Mouse (Mus musculus) kidney, postnatal 4 days (tissue): ENCODE results near the gene Dnttip2.
A peak's percentile ranks its signal among the peaks of the same experiment; 100 is the strongest.

Source experiments
- DNase-seq, 2 experiments: peaks; one replicate each; pipeline ENCODE4 v3.0.0; 2021; ENCODE audit warnings: mixed read lengths in 2 of 2

The Dnttip2 gene

DNA sequence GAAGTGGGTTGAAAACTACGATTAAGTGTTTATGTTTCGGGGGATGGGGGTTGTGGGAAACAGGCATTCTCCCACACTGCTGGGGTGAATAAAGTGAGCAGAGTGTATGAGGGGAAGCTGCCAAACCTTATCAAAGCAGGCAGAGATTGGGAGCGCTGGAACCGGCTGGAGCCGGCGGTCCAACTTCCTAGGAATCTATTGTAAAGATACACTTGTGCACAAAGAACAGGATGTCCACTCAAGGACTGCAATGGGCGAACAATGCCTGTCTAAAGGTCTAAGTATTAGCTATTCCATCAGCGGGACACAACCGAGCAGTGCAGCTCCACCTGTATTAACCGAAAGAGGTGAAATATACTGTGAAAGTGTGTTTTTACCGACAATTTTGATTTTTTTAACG lies 17.6 kb downstream of the Dnttip2 start:
- no peak for DNase-seq

GRCm38 (mm10) chr3:122292300-122293222 lies 18.4 kb downstream of the Dnttip2 start:
- DNase-seq = peak; percentile 96

DNA sequence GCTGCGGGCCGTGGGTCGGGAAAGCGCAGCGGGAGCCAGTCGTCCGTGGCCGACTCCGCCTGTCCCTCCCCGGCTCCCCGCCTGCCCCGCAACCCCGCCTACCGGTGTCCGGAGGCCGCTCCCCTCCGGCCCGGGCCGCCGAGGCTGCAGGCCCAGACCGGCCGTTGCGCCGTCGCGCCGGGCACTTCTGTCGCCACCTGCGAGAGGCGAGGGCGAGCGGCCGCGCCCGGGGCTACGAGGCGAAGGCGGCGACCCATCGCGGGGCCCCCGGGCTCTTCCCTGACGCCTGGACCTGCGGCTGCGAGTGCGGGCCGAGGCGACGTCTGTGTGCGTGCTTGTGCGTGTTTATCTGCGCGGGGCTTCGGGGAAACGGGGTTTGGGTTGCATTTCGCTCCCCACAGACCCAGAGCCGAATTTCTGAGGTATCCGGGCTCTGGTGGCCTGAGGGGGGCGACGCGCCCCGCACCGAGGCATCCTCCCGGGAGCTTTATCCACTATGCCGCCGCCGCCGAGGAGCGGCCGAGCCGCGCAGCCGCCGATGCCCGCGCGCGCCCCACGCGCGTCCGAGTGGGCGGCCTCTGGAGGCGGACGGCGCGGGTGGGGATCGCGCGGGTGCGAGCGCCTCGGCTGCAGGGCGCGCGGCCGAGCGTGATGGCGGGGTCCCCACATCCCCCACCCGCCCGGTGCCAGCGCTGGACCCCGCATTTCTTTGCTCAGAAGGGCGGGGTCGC lies 19.2 kb downstream of the Dnttip2 start:
- DNase-seq = peak in 1 of 2 experiments; percentile 94

DNA sequence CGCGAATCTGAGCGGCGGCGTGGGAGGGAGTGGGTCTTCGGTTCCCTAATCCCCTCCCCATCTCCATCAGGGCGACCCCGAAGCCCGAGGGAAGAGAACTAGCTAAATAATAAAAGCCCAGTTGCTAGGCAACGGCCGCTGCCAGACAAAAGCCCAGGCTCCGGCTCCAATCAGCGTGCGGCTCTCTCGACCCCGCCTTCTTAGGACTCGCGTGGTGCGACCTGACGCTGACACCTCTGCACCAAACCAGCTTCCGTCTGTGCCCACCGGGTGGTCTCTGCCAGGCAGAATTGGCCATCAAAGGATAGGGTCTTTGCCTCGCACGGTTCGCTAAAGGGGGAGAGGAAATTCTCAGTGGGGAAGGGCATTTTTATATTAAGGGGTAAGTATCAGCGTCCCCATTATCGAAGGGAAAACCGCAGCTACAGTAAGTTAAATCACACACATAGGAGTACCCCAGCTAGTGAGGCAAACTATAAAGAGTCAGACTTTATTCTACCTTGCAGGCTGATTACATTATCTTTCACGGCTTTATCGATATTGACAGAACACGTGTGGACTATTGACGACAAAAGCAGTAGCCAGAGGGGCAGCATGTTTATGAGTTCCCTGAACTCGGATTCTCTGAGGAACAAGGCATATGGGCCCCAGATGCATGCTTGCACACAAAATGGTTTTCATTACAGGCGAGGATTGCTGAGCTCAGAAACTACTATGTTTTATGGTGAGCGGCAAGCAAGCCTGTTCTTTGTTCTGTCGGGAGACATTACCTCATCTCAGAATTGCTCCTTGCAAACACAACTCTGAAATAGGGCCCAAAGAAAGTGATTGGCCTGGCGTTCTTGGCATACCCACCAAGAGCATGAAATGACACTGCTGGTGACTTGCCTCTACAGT lies 20.0 kb downstream of the Dnttip2 start, which contains the start of gene Bcar3:
Gene Bcar3, plus strand, starts transcription at position 183 of the 897 bp plus-strand sequence.
- DNase-seq = peak; percentile 92 to 96

DNA sequence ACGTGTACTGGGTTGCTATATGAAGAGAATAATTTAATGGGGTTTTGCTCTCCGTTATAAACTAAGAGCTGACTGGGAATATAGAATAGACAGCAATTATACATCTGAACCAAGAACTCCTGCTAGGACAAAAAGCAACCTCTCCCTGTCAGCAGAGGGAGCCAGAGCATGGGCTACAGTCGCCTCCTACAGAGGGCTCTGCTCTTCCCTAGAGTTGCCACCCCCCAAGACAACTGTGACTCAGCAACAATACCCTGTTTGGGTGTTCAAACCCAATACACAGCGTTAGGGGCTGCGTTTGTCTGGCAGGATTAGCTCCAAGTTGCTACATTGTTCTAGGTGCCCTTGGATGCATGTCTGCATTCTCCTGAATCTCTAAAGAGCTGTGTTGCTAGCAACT lies 21.3 kb downstream of the Dnttip2 start:
- peak; percentile 72 to 78 for DNase-seq

DNA sequence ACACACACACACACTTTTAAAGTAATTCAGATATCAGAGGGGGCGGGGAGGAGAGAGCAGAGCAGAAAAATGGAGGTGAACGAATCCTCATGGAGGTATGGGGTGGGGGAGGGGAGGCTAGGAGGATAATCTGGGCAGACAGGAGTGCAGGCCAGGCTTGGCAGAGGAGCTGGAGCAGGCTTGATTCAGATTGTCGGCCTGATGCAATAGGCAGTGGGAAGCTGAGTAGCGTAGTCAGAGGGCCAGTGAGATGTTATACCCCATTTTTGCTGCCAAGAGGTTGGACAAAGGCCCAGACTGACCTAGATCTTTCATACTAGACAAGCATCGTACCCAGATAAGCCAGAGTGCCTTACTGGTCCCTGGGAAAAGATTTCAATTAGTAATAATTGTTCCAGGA lies 22.8 kb downstream of the Dnttip2 start:
- no peak for DNase-seq

GRCm38 (mm10) chr3:122300983-122301919 lies 27.1 kb downstream of the Dnttip2 start:
- DNase-seq = peak; percentile 44 to 66

GRCm38 (mm10) chr3:122304560-122304959 lies 30.4 kb downstream of the Dnttip2 start:
- DNase-seq = no peak

DNA sequence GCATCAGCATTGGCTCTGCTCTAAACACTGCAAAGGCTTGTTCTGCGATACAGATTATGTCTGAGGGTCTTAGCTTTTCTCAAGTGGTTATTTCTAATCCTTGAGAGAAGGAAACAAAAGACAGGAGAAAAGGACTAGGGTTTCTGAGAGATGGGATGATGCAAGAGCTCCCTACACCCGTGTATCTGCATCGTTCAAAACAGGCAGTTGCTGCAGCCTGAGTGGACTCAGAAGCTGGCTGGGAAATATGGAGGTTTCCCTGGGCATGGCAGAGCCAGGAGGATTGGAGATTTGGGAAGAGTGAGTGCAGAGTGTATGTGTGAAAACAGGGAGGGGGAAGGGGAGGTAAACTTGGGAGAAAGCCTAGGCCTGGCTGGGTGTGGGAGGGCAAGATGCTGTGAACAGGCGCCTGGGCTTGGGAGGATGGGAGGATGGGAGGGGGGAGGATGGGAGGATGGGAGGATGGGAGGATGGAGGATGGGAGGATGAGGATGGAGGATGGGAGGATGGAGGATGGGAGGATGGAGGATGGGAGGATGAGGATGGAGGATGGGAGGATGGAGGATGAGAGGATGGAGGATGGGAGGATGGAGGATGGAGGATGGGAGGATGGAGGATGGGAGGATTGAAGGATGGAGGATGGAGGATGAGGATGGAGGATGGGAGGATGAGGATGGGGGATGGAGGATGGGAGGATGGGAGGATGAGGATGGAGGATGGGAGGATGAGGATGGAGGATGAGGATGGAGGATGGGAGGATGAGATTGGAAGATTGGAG lies 33.9 kb downstream of the Dnttip2 start:
- DNase-seq = no peak

- DNase-seq = no peak
These were observed 34.8 kb downstream of the Dnttip2 start for GRCm38 (mm10) chr3:122308981-122309380.

DNA sequence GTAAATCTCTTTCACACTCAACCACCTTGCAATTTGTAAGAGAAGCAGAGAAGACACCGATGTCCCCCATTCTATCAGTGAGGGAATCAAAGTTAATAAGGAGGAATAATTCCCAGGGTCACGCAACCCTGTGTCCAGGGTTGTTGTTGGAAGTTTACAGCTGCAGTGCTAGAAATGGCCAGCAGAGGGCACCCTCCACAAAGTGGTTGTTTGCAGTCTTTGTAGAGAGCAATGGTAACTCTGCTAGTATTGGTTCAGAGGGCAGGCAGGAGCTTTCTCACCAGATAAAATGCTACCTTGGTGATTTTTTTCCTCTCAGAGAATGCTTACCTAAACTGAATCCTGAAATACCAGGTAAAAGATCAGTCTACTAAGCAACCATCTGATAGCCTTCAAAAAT lies 37.9 kb downstream of the Dnttip2 start:
- DNase-seq = peak; percentile 92 to 94

DNA sequence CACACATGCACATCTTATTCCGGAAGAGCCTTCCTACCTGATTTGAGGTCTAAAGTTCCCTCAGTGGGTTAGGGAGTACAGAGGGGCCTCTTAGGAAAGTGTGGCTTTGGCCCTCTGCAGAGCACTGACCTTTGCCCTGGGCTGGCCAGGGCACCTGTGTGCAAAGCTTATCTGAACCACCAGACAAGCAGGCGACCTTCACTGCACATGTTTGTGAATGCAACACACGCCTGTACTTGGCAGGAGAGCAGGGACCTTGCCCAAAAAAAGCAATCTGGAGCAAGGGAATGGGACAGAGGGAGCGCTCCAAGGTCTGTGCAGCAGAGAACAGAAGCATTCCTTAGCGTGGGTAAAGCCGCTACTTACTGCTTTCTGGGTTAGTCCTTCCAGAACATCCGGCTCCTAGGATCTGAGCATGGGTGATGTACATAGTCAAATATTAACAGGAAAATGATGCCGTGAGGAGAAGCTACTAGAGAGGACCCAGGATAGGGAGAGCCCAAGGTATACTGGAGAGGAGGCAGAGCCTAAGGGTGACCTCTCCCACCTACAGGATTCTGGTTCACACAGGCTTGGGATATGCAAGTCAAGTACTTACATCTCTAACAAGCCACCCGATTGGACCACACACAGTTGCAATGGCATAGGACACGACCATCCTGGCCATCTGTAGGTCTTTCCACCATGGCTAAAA lies 38.9 kb downstream of the Dnttip2 start:
- DNase-seq = no peak

GRCm38 (mm10) chr3:122313936-122314335 lies 39.7 kb downstream of the Dnttip2 start:
- DNase-seq = no peak

DNA sequence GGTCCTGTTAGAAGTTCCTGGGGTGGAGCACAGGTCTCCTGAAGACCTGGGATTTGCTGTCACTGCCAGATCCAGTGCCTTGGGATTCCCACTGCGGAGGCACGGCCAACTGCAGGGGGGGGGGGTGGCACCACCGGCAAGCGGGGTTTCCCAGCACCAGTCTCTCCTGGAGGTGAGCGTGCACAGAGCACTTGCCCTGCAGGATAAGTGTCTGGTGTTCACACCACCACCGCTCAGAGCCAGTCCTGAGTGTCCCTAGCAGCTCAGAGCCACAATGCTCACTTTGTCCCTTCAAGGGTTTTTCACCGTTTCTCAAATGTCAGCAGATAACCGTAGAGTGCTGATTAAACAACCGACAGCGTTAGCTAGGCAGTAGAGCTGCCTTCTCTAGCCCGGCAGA lies 42.4 kb downstream of the Dnttip2 start:
- DNase-seq = peak in 1 of 2 experiments; percentile 25

DNA sequence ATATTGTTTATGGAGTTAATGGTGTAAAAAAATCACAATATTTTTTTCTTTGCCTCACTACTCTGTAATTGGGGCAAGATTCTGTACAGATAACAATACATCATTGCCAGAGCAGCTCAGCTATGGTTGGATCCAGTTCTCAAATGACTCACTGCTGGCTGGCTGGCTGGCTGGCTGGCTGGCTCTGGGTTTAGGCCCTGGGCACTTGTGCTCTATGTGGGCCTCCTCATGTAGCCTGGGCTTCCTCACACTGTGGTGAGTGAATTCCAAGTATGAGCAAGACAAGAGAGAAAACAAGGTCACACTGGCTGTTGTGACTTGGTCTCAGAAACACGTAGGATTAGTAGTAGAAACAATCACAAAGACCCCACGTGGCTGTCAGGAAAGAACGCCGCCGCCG lies 43.2 kb downstream of the Dnttip2 start:
- no peak for DNase-seq

DNA sequence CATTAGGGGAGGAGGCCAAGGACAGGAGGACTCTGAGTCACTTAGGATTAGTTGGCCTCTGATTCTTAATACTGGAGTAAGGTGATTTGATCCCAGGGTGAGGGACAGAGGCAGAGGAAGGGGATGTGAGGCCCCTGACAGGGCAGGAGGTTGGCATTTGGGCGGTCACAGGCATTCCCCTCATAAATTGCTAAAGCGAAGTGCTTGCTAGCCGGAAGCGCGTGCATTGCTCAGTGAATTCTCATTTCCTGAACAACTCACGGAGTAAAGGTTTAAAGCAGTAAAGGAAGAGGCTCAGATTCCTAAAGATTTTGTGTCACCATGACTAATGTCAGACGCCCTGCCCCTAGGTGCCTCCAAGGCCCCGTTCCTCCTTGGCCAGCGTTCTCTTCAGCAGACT lies 48.0 kb downstream of the Dnttip2 start:
- no peak for DNase-seq

GRCm38 (mm10) chr3:122323841-122324240 lies 49.7 kb downstream of the Dnttip2 start:
- no peak for DNase-seq

DNA sequence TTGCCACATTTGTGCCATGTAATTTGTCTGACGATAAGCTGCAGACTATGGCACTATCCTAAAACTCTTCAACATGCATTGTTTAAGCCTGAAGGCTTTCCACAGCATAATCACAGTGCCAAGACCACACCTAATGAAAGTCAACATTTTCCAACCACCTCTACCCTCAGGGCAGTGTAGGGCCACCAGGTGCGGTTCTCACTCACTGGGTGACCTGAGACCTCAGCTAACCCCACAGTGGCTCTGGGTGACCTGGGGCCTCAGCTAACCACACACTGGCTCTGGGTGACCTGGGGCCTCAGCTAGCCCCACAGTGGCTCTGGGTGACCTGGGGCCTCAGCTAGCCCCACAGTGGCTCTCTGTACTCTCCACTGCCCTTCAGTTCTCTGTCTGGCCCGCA lies 50.3 kb downstream of the Dnttip2 start:
- no peak for DNase-seq

GRCm38 (mm10) chr3:122330484-122330883 lies 56.3 kb downstream of the Dnttip2 start:
- DNase-seq = no peak

DNA sequence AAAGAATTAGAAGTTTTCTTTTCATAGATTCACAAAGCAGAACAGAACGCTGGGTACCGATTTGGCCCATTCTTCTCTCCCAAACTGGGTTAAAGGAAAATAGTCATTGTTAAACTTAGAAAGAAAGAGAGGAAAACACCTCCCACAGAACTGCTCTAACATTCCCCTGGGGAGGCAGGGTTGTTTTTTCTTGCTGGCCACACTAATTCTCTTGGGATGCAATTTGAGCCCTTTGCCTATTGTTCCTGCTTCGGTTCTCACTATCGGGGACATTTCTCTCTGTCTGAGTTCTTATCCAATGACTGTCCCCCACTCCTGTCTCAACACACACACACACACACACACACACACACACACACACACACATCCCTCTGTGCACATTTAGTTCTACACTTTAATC lies 59.3 kb downstream of the Dnttip2 start:
- DNase-seq = peak in 1 of 2 experiments; percentile 7
